Mouse (Mus musculus): ENCODE results near the gene Foxj2. TPM values are rescaled to one million over a fixed set of nuclear protein-coding genes. Genes with fewer than 3 reads are reported as not detected.

Foxj2 gene
- total and polyA plus RNA-seq, 3 experiments, result 1.9 to 5.4 (median 2.5) TPM

- DNase-seq (ENCODE audit: extremely low read depth), result no peak
- TF ChIP-seq KAT2A (IDR thresholded peaks at IDR 0.05; ENCODE audit: insufficient replicate concordance, low read length) (no peak), ETS1 (conservative IDR thresholded peaks at IDR 0.05; ENCODE audit: low read depth, low read length) (no peak), ZKSCAN1 (IDR thresholded peaks at IDR 0.05; ENCODE audit: borderline replicate concordance, low read depth, low read length) (no peak), MAFK (IDR thresholded peaks at IDR 0.05; ENCODE audit: insufficient replicate concordance, low read length) (no peak), BHLHE40 (IDR thresholded peaks at IDR 0.05; ENCODE audit: low read depth, low read length) (no peak), MAX (IDR thresholded peaks at IDR 0.05; ENCODE audit: low read length) (no peak), ZMIZ1 (IDR thresholded peaks at IDR 0.05; ENCODE audit: low read depth, low read length) (no peak), ELF1 (IDR thresholded peaks at IDR 0.05; ENCODE audit: low read depth, low read length) (no peak)
- Histone ChIP-seq H3K9me3 (replicated peaks; ENCODE audit: low read length) (no peaks in the 10 kb centered on the region), H3K4me3 (replicated peaks in 1 of 3; ENCODE audit: low read depth in 2 of 3, low read length in 2 of 3, poor library complexity in 1 of 3) (no peak overlapping the region), H3K79me2 (replicated peaks; ENCODE audit: control insufficient read depth, extremely low read depth, insufficient read depth, poor library complexity, severe bottlenecking) (no peaks in the 10 kb centered on the region), H3K27me3 (replicated peaks) (no peaks in the 10 kb centered on the region), H3K27ac (ENCODE audit: insufficient read depth, low read depth) (no peak overlapping the region), H3K4me1 (ENCODE audit: control insufficient read depth in 1 of 2, insufficient read depth in 2 of 2) (no peaks in the 10 kb centered on the region), H3K4me2 (ENCODE audit: insufficient read depth, low read depth, poor library complexity, severe bottlenecking) (no peak overlapping the region), H3K9ac (ENCODE audit: insufficient read depth, low read depth) (no peak overlapping the region), H3K36me3 (replicated peaks in 1 of 2; ENCODE audit: control insufficient read depth in 1 of 2, insufficient read depth in 1 of 2, low read length in 1 of 2) (peaks cover 0 to 39% of the 10 kb centered on the region in 2 experiments)
- in situ Hi-C loops (cut with MboI; ENCODE audit: low pct_ligation_motif_present, low pct_unique_long_range_greater_than_20kb, low sequenced_read_pairs) (no loop called here), dilution Hi-C loops (cut with MboI; ENCODE audit: extremely low pct_ligation_motif_present, extremely low pct_unique_long_range_greater_than_20kb, low sequenced_read_pairs) (no loop called here)
Observed at GRCm38 (mm10) chr6:122772701-122773100, 47.0 kb upstream of the Foxj2 start.

GRCm38 (mm10) chr6:122774345-122774744 lies 45.4 kb upstream of the Foxj2 start:
- no peaks in the 10 kb centered on the region for H3K9me3 ChIP-seq (replicated peaks; ENCODE audit: low read length)
- no peaks in the 10 kb centered on the region for H3K79me2 ChIP-seq (replicated peaks; ENCODE audit: control insufficient read depth, extremely low read depth, insufficient read depth, poor library complexity, severe bottlenecking)
- H3K4me1 ChIP-seq (ENCODE audit: control insufficient read depth in 1 of 2, insufficient read depth in 2 of 2), result no peaks in the 10 kb centered on the region
- dilution Hi-C loops (cut with MboI; ENCODE audit: extremely low pct_ligation_motif_present, extremely low pct_unique_long_range_greater_than_20kb, low sequenced_read_pairs), result no loop called here
- no peak for DNase-seq (ENCODE audit: extremely low read depth)
- no peak overlapping the region for H3K9ac ChIP-seq (ENCODE audit: insufficient read depth, low read depth)
- H3K27ac ChIP-seq (ENCODE audit: insufficient read depth, low read depth), result no peak overlapping the region
- H3K27me3 ChIP-seq (replicated peaks), result no peaks in the 10 kb centered on the region
- H3K4me2 ChIP-seq (ENCODE audit: insufficient read depth, low read depth, poor library complexity, severe bottlenecking), result no peak overlapping the region
- in situ Hi-C loops (cut with MboI; ENCODE audit: low pct_ligation_motif_present, low pct_unique_long_range_greater_than_20kb, low sequenced_read_pairs), result no loop called here
- peaks cover 0 to 44% of the 10 kb centered on the region in 2 experiments for H3K36me3 ChIP-seq (replicated peaks in 1 of 2; ENCODE audit: control insufficient read depth in 1 of 2, insufficient read depth in 1 of 2, low read length in 1 of 2)
- no peak overlapping the region for H3K4me3 ChIP-seq (replicated peaks in 1 of 3; ENCODE audit: low read depth in 2 of 3, low read length in 2 of 3, poor library complexity in 1 of 3)
- no peak for TF ChIP-seq ZMIZ1 (IDR thresholded peaks at IDR 0.05; ENCODE audit: low read depth, low read length)
- TF ChIP-seq ELF1 (IDR thresholded peaks at IDR 0.05; ENCODE audit: low read depth, low read length), result no peak
- TF ChIP-seq RCOR1 (conservative IDR thresholded peaks at IDR 0.05; ENCODE audit: low read depth, low read length), result no peak
- TF ChIP-seq SIN3A (IDR thresholded peaks at IDR 0.05; ENCODE audit: low read length), result no peak
- TF ChIP-seq ETS1 (conservative IDR thresholded peaks at IDR 0.05; ENCODE audit: low read depth, low read length), result no peak
- no peak for TF ChIP-seq NELFE (IDR thresholded peaks at IDR 0.05; ENCODE audit: low read depth, low read length)
- peak in 1 of 2 experiments; percentile 24; a peak in 2 of 4 replicates for TF ChIP-seq CTCF (conservative IDR thresholded peaks at IDR 0.05 in 1 of 2, IDR thresholded peaks at IDR 0.05 in 1 of 2; ENCODE audit: low read depth in 2 of 2, low read length in 2 of 2)
- TF ChIP-seq JUN (IDR thresholded peaks at IDR 0.05; ENCODE audit: insufficient read depth, low read depth, low read length), result no peak
- peak; percentile 57; the same call in 1 of the 2 replicates for TF ChIP-seq ZNF384 (IDR thresholded peaks at IDR 0.05; ENCODE audit: low read depth, low read length)
- no peak for TF ChIP-seq TCF12 (IDR thresholded peaks at IDR 0.05; ENCODE audit: low read depth, low read length)
- no peak for TF ChIP-seq MEF2A (IDR thresholded peaks at IDR 0.05; ENCODE audit: borderline replicate concordance, low read depth, low read length)
- no peak for TF ChIP-seq IRF4 (IDR thresholded peaks at IDR 0.05; ENCODE audit: low read depth, low read length)
